Mouse (Mus musculus): ENCODE data around the gene Ttc30a2. TPM values are rescaled to one million over a fixed set of nuclear protein-coding genes. Genes with fewer than 3 reads are reported as not detected.
"Not testable (repeated sequence)": the region's sequence is repeated elsewhere in the genome, so short reads cannot be mapped to it uniquely, and the experiment has no call there.

The Ttc30a2 gene
- polyA plus RNA-seq, 1 experiment from 2014 or later: 0.47 TPM

- no peaks in the 10 kb centered on the region for H3K9me3 ChIP-seq
- no peak overlapping the region for H3K4me2 ChIP-seq (replicated peaks)
- H3K4me1 ChIP-seq: no peaks in the 10 kb centered on the region
- H3K27ac ChIP-seq (replicated peaks): no peak overlapping the region
- H3K9ac ChIP-seq (replicated peaks): no peak overlapping the region
- H3K27me3 ChIP-seq: no peaks in the 10 kb centered on the region
- no peak for ATAC-seq (replicated peaks)
- no peak overlapping the region for H3K4me3 ChIP-seq
- WGBS: 93% methylated on average over 8 of the region's 8 CpGs
- H3K36me3 ChIP-seq: no peaks in the 10 kb centered on the region
Measured at GRCm38 (mm10) chr2:75950685-75951084, 27.3 kb downstream of the Ttc30a2 start.

- Histone ChIP-seq H3K27ac (replicated peaks) (peak within 1 kb of the TSS; percentile 91), H3K27me3 (no peaks in the 10 kb centered on the region), H3K4me2 (replicated peaks) (peak within 1 kb of the TSS; percentile 53), H3K9ac (replicated peaks) (peak within 1 kb of the TSS; percentile 62), H3K36me3 (no peaks in the 10 kb centered on the region), H3K9me3 (no peaks in the 10 kb centered on the region), H3K4me3 (peak within 1 kb of the TSS; percentile 60), H3K4me1 (peaks cover 7% of the 10 kb centered on the region)
- ATAC-seq (replicated peaks): peak; percentile 94
- 3% methylated on average over 42 of the region's 42 CpGs for WGBS
Measured at GRCm38 (mm10) chr2:75938117-75939063, 39.6 kb downstream of the Ttc30a2 start, which contains the start of gene Ttc30b. Ttc30b (minus strand) TSS chr2:75938585.

GRCm38 (mm10) chr2:75937520-75938116 lies 40.4 kb downstream of the Ttc30a2 start:
- Histone ChIP-seq H3K27ac (replicated peaks) (peak overlapping the region; percentile 91; the same call in 1 of the 2 replicates), H3K4me3 (peak overlapping the region; percentile 60), H3K4me2 (replicated peaks) (peak overlapping the region; percentile 53), H3K9ac (replicated peaks) (peak overlapping the region; percentile 62)
- not testable (repeated sequence) for H3K9me3 ChIP-seq; H3K4me1 ChIP-seq; H3K27me3 ChIP-seq; ATAC-seq (replicated peaks); H3K36me3 ChIP-seq
- 71% methylated on average over 16 of the region's 17 CpGs for WGBS

- H3K9ac ChIP-seq (replicated peaks): not testable (repeated sequence)
- 93% methylated on average over 2 of the region's 2 CpGs for WGBS
Measured at GRCm38 (mm10) chr2:75936685-75937084, 41.3 kb downstream of the Ttc30a2 start.

GRCm38 (mm10) chr2:75933541-75933940 lies 44.4 kb downstream of the Ttc30a2 start:
- no peak overlapping the region for H3K4me3 ChIP-seq
- H3K27me3 ChIP-seq: no peaks in the 10 kb centered on the region
- WGBS: 53% methylated on average over 7 of the region's 7 CpGs
- no peaks in the 10 kb centered on the region for H3K36me3 ChIP-seq
- no peak overlapping the region for H3K4me2 ChIP-seq (replicated peaks)
- no peaks in the 10 kb centered on the region for H3K9me3 ChIP-seq
- no peak overlapping the region for H3K9ac ChIP-seq (replicated peaks)
- peaks cover 9% of the 10 kb centered on the region; the same call in 1 of the 2 replicates for H3K4me1 ChIP-seq
- ATAC-seq (replicated peaks): no peak
- no peak overlapping the region for H3K27ac ChIP-seq (replicated peaks)

More at GRCm38 (mm10) chr2:75936685-75937084, 41.3 kb downstream of the Ttc30a2 start:
- not testable (repeated sequence) for H3K4me2 ChIP-seq (replicated peaks); H3K27ac ChIP-seq (replicated peaks); H3K36me3 ChIP-seq; H3K9me3 ChIP-seq; ATAC-seq (replicated peaks); H3K4me1 ChIP-seq; H3K27me3 ChIP-seq; H3K4me3 ChIP-seq

GRCm38 (mm10) chr2:75930941-75931340 lies 47.0 kb downstream of the Ttc30a2 start:
- Histone ChIP-seq H3K9me3 (no peaks in the 10 kb centered on the region), H3K9ac (replicated peaks) (no peak overlapping the region), H3K4me2 (replicated peaks) (no peak overlapping the region), H3K27ac (replicated peaks) (no peak overlapping the region), H3K36me3 (no peaks in the 10 kb centered on the region), H3K4me1 (0 out of 2 replicates have a peak, but pooled peaks cover 5% of the 10 kb centered on the region), H3K4me3 (no peak overlapping the region), H3K27me3 (no peaks in the 10 kb centered on the region)
- ATAC-seq (replicated peaks): no peak
- WGBS: 92% methylated on average over 2 of the region's 2 CpGs

GRCm38 (mm10) chr2:75929786-75930444 lies 48.1 kb downstream of the Ttc30a2 start:
- ATAC-seq (replicated peaks): no peak
- Histone ChIP-seq H3K4me2 (replicated peaks) (no peak overlapping the region), H3K4me1 (0 out of 2 replicates have a peak, but pooled peaks cover 5% of the 10 kb centered on the region), H3K9ac (replicated peaks) (no peak overlapping the region), H3K36me3 (no peaks in the 10 kb centered on the region), H3K4me3 (no peak overlapping the region), H3K9me3 (no peaks in the 10 kb centered on the region), H3K27me3 (no peaks in the 10 kb centered on the region), H3K27ac (replicated peaks) (0 out of 2 replicates have a peak overlapping the region, but pooled peaks have one; percentile 28)
- WGBS: 87% methylated on average over 6 of the region's 6 CpGs

- H3K9ac ChIP-seq (replicated peaks): no peak overlapping the region
- peaks cover 9% of the 10 kb centered on the region; the same call in 1 of the 2 replicates for H3K4me1 ChIP-seq
- WGBS: 76% methylated on average over 2 of the region's 2 CpGs
- H3K4me2 ChIP-seq (replicated peaks): no peak overlapping the region
- H3K9me3 ChIP-seq: no peaks in the 10 kb centered on the region
- no peaks in the 10 kb centered on the region for H3K27me3 ChIP-seq
- ATAC-seq (replicated peaks): no peak
- H3K4me3 ChIP-seq: no peak overlapping the region
- no peaks in the 10 kb centered on the region for H3K36me3 ChIP-seq
- peak overlapping the region; percentile 62 for H3K27ac ChIP-seq (replicated peaks)
Measured at GRCm38 (mm10) chr2:75929141-75929540, 48.8 kb downstream of the Ttc30a2 start.

GRCm38 (mm10) chr2:75928011-75928410 lies 50.0 kb downstream of the Ttc30a2 start:
- no peaks in the 10 kb centered on the region for H3K9me3 ChIP-seq
- no peak overlapping the region for H3K27ac ChIP-seq (replicated peaks)
- WGBS: 80% methylated on average over 3 of the region's 3 CpGs
- no peaks in the 10 kb centered on the region for H3K36me3 ChIP-seq
- H3K4me2 ChIP-seq (replicated peaks): no peak overlapping the region
- peaks cover 12% of the 10 kb centered on the region; the same call in 1 of the 2 replicates for H3K4me1 ChIP-seq
- H3K9ac ChIP-seq (replicated peaks): no peak overlapping the region
- no peak for ATAC-seq (replicated peaks)
- H3K4me3 ChIP-seq: no peak overlapping the region
- no peaks in the 10 kb centered on the region for H3K27me3 ChIP-seq

- H3K27ac ChIP-seq (replicated peaks): no peak overlapping the region
- no peaks in the 10 kb centered on the region for H3K36me3 ChIP-seq
- H3K4me2 ChIP-seq (replicated peaks): no peak overlapping the region
- WGBS: 75% methylated on average over 5 of the region's 5 CpGs
- no peaks in the 10 kb centered on the region for H3K27me3 ChIP-seq
- H3K4me1 ChIP-seq: peaks cover 12% of the 10 kb centered on the region; the same call in 1 of the 2 replicates
- H3K4me3 ChIP-seq: no peak overlapping the region
- H3K9ac ChIP-seq (replicated peaks): no peak overlapping the region
- no peaks in the 10 kb centered on the region for H3K9me3 ChIP-seq
- no peak for ATAC-seq (replicated peaks)
Measured at GRCm38 (mm10) chr2:75926061-75926460, 51.9 kb downstream of the Ttc30a2 start.
